Mouse (Mus musculus): Measurements from ENCODE around the gene Nme4. TPM values are rescaled to one million over a fixed set of nuclear protein-coding genes. Genes with fewer than 3 reads are reported as not detected.

Nme4 gene
- polyA plus RNA-seq, 1 experiment from 2014 or later, result 111 TPM

DNA sequence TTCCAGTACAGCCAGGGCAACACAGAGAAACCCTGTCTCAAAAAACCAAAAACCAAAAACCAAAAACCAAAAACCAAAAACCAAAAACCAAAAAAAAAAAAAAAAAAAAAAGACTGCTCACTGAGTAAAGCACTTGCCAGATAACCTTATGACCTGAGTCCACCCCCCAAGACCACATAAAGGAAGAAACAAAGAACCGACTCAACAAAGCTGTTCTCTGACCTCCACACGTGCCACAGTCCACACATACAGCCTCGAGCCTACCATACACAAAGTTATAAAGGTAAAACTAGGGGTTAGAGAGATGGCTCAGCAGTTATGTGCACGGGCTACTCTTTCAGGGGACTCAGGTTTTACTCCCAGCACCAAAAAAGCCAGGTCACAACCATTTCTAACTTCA lies 42.7 kb downstream of the Nme4 start:
- Histone ChIP-seq H3K27me3 (ENCODE audit: control insufficient read depth, insufficient read depth, low read length) (no peaks in the 10 kb centered on the region), H3K4me3 (ENCODE audit: low read depth, low read length) (no peak overlapping the region), H3K4me1 (ENCODE audit: control insufficient read depth, insufficient read depth, low read length) (0 out of 2 replicates have a peak, but pooled peaks cover 3% of the 10 kb centered on the region), H3K27ac (replicated peaks; ENCODE audit: low read depth, low read length) (no peak overlapping the region), H3K4me2 (ENCODE audit: low read depth, severe bottlenecking) (no peak overlapping the region), H3K9ac (ENCODE audit: low read length) (no peak overlapping the region), H3K9me3 (ENCODE audit: control insufficient read depth, low read length) (no peaks in the 10 kb centered on the region), H3K36me3 (ENCODE audit: control insufficient read depth, insufficient read depth, low read length) (no peaks in the 10 kb centered on the region)
- ATAC-seq (ENCODE audit: insufficient number of reproducible peaks, low FRiP score, low TSS enrichment, low read depth) (no peak), DNase-seq (ENCODE audit: low spot score) (no peak)
- 88% methylated on average over 4 of the region's 4 CpGs for WGBS

DNA sequence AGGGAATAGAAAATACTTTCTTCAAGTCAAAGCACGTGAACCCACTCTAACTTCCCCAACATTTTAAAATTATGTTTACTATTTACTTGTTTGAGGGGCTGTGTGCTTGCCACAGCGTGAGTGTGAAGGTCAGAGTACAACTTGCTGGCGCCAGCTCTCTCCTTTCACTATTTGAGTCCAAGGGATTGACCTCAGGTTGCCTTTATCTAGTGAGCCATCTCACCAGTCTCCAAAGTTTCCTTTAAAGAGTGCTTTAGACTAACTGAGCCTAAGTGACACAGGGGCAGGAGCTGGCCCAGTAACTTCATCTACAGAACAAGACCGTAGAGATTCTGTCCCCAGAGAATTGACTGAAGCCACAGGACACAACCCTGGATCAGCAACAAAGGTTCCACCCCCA lies 43.3 kb downstream of the Nme4 start:
- no peak overlapping the region for H3K4me3 ChIP-seq (ENCODE audit: low read depth, low read length)
- no peak for DNase-seq (ENCODE audit: low spot score)
- 93% methylated on average over 4 of the region's 4 CpGs for WGBS
- 0 out of 2 replicates have a peak, but pooled peaks cover 3% of the 10 kb centered on the region for H3K4me1 ChIP-seq (ENCODE audit: control insufficient read depth, insufficient read depth, low read length)
- no peak overlapping the region for H3K4me2 ChIP-seq (ENCODE audit: low read depth, severe bottlenecking)
- H3K36me3 ChIP-seq (ENCODE audit: control insufficient read depth, insufficient read depth, low read length), result no peaks in the 10 kb centered on the region
- H3K27ac ChIP-seq (replicated peaks; ENCODE audit: low read depth, low read length), result no peak overlapping the region
- H3K27me3 ChIP-seq (ENCODE audit: control insufficient read depth, insufficient read depth, low read length), result no peaks in the 10 kb centered on the region
- H3K9ac ChIP-seq (ENCODE audit: low read length), result no peak overlapping the region
- H3K9me3 ChIP-seq (ENCODE audit: control insufficient read depth, low read length), result no peaks in the 10 kb centered on the region
- no peak for ATAC-seq (ENCODE audit: insufficient number of reproducible peaks, low FRiP score, low TSS enrichment, low read depth)

DNA sequence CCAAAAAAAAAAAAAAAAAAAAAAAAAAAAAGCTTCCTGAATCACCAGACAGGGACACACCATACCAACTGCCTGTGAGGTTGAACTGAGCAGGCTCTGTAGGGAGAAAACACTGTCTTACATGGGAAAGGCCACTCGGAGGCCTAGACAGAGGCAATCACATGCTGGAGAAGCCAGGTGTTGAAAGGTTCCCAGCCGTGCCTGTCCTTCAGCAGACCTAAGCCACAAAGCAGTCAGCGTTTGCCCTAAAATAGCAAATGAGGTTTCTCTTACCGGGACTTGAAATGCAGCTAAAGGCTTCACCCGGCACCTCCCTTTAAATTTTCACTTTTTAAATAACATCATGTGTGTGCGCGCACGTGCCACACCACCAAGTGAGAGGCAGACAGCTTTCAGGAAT lies 47.3 kb downstream of the Nme4 start:
- H3K4me1 ChIP-seq (ENCODE audit: control insufficient read depth, insufficient read depth, low read length), result no peaks in the 10 kb centered on the region
- no peak overlapping the region for H3K27ac ChIP-seq (replicated peaks; ENCODE audit: low read depth, low read length)
- no peak overlapping the region for H3K4me2 ChIP-seq (ENCODE audit: low read depth, severe bottlenecking)
- DNase-seq (ENCODE audit: low spot score) (no peak), ATAC-seq (ENCODE audit: insufficient number of reproducible peaks, low FRiP score, low TSS enrichment, low read depth) (no peak)
- no peaks in the 10 kb centered on the region for H3K27me3 ChIP-seq (ENCODE audit: control insufficient read depth, insufficient read depth, low read length)
- no peaks in the 10 kb centered on the region for H3K36me3 ChIP-seq (ENCODE audit: control insufficient read depth, insufficient read depth, low read length)
- no peak overlapping the region for H3K9ac ChIP-seq (ENCODE audit: low read length)
- H3K4me3 ChIP-seq (ENCODE audit: low read depth, low read length), result no peak overlapping the region
- H3K9me3 ChIP-seq (ENCODE audit: control insufficient read depth, low read length), result no peaks in the 10 kb centered on the region
- 90% methylated on average over 8 of the region's 8 CpGs for WGBS

- H3K36me3 ChIP-seq (ENCODE audit: control insufficient read depth, insufficient read depth, low read length), result no peaks in the 10 kb centered on the region
- no peaks in the 10 kb centered on the region for H3K9me3 ChIP-seq (ENCODE audit: control insufficient read depth, low read length)
- no peak overlapping the region for H3K9ac ChIP-seq (ENCODE audit: low read length)
- H3K4me2 ChIP-seq (ENCODE audit: low read depth, severe bottlenecking), result no peak overlapping the region
- ATAC-seq (ENCODE audit: insufficient number of reproducible peaks, low FRiP score, low TSS enrichment, low read depth), result no peak
- 64% methylated on average over 10 of the region's 10 CpGs for WGBS
- no peaks in the 10 kb centered on the region for H3K4me1 ChIP-seq (ENCODE audit: control insufficient read depth, insufficient read depth, low read length)
- H3K27me3 ChIP-seq (ENCODE audit: control insufficient read depth, insufficient read depth, low read length), result no peaks in the 10 kb centered on the region
- H3K4me3 ChIP-seq (ENCODE audit: low read depth, low read length), result no peak overlapping the region
- no peak for DNase-seq (ENCODE audit: low spot score)
- H3K27ac ChIP-seq (replicated peaks; ENCODE audit: low read depth, low read length), result no peak overlapping the region
Measured at GRCm38 (mm10) chr17:26046253-26046997, 49.0 kb downstream of the Nme4 start.

DNA sequence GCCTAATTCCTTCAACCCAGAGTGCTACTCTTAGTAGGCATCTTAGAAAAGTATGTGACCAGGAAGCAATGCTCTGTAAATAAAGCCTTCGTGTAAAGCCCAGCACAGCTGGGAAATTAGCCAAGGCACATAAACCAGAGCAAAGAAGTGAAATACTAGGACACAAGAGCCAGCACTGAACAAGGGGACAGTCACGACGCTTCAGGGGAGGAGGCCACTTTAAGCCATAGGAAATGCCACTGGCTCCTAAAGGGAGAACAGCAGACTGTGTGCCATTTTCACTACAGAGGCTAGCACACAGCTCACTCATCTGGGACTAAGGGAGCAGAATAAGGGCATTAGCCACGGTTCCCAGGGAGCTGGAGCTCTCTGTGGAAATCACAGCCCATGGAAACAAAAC lies 50.1 kb downstream of the Nme4 start:
- DNase-seq (ENCODE audit: low spot score) (no peak), ATAC-seq (ENCODE audit: insufficient number of reproducible peaks, low FRiP score, low TSS enrichment, low read depth) (no peak)
- no peaks in the 10 kb centered on the region for H3K36me3 ChIP-seq (ENCODE audit: control insufficient read depth, insufficient read depth, low read length)
- 84% methylated on average over 4 of the region's 4 CpGs for WGBS
- no peaks in the 10 kb centered on the region for H3K4me1 ChIP-seq (ENCODE audit: control insufficient read depth, insufficient read depth, low read length)
- no peak overlapping the region for H3K4me2 ChIP-seq (ENCODE audit: low read depth, severe bottlenecking)
- no peak overlapping the region for H3K9ac ChIP-seq (ENCODE audit: low read length)
- H3K9me3 ChIP-seq (ENCODE audit: control insufficient read depth, low read length), result no peaks in the 10 kb centered on the region
- no peak overlapping the region for H3K4me3 ChIP-seq (ENCODE audit: low read depth, low read length)
- H3K27ac ChIP-seq (replicated peaks; ENCODE audit: low read depth, low read length), result no peak overlapping the region
- H3K27me3 ChIP-seq (ENCODE audit: control insufficient read depth, insufficient read depth, low read length), result no peaks in the 10 kb centered on the region

- ATAC-seq (ENCODE audit: insufficient number of reproducible peaks, low FRiP score, low TSS enrichment, low read depth) (no peak), DNase-seq (ENCODE audit: low spot score) (no peak)
- H3K9me3 ChIP-seq (ENCODE audit: control insufficient read depth, low read length), result no peaks in the 10 kb centered on the region
- 76% methylated on average over 5 of the region's 5 CpGs for WGBS
- H3K4me1 ChIP-seq (ENCODE audit: control insufficient read depth, insufficient read depth, low read length), result no peaks in the 10 kb centered on the region
- no peak overlapping the region for H3K27ac ChIP-seq (replicated peaks; ENCODE audit: low read depth, low read length)
- no peak overlapping the region for H3K4me3 ChIP-seq (ENCODE audit: low read depth, low read length)
- H3K27me3 ChIP-seq (ENCODE audit: control insufficient read depth, insufficient read depth, low read length), result no peaks in the 10 kb centered on the region
- H3K9ac ChIP-seq (ENCODE audit: low read length), result no peak overlapping the region
- H3K4me2 ChIP-seq (ENCODE audit: low read depth, severe bottlenecking), result no peak overlapping the region
- no peaks in the 10 kb centered on the region for H3K36me3 ChIP-seq (ENCODE audit: control insufficient read depth, insufficient read depth, low read length)
Measured at GRCm38 (mm10) chr17:26043249-26043636, 52.2 kb downstream of the Nme4 start.

- DNase-seq (ENCODE audit: low spot score), result no peak
- Histone ChIP-seq H3K4me1 (ENCODE audit: control insufficient read depth, insufficient read depth, low read length) (no peaks in the 10 kb centered on the region), H3K36me3 (ENCODE audit: control insufficient read depth, insufficient read depth, low read length) (no peaks in the 10 kb centered on the region), H3K27me3 (ENCODE audit: control insufficient read depth, insufficient read depth, low read length) (no peaks in the 10 kb centered on the region), H3K27ac (replicated peaks; ENCODE audit: low read depth, low read length) (no peak overlapping the region), H3K4me3 (ENCODE audit: low read depth, low read length) (no peak overlapping the region), H3K4me2 (ENCODE audit: low read depth, severe bottlenecking) (no peak overlapping the region), H3K9ac (ENCODE audit: low read length) (no peak overlapping the region), H3K9me3 (ENCODE audit: control insufficient read depth, low read length) (no peaks in the 10 kb centered on the region)
- 89% methylated on average over 13 of the region's 13 CpGs for WGBS
- no peak for ATAC-seq (ENCODE audit: insufficient number of reproducible peaks, low FRiP score, low TSS enrichment, low read depth)
Measured at GRCm38 (mm10) chr17:26042599-26043248, 52.7 kb downstream of the Nme4 start.
